Mouse (Mus musculus) olfactory bulb, adult 2 months (tissue): ENCODE measurements at regions not wholly inside any gene's neighbourhood (a gene's known extent, or its start where the extent isn't known, plus 50 kb on each side); places are given as distances from the start of the nearest gene placed in this dataset.

Source experiments
- CTCF ChIP-seq: fragments of 200-500 bp; IDR thresholded peaks from 2 replicates; pipeline ENCODE4 v1.5.1; 2012; ENCODE audit warnings: low read depth, mild to moderate bottlenecking, low read length, moderate library complexity; ENCODE audit not compliant: insufficient read depth
- POLR2A ChIP-seq: fragments of 200-500 bp; IDR thresholded peaks from 2 replicates; pipeline ENCODE4 v1.6.1; 2012; ENCODE audit warnings: mild to moderate bottlenecking, low read depth, low read length, moderate library complexity; ENCODE audit not compliant: insufficient read depth

- no peak for TF ChIP-seq CTCF
- no peak for TF ChIP-seq POLR2A
Observed at GRCm38 (mm10) chr7:37837372-37837771, 63.9 kb upstream of the Zfp536 start.
